Mouse (Mus musculus): ENCODE measurements around the gene 1810043G02Rik. TPM values are rescaled to one million over a fixed set of nuclear protein-coding genes. Genes with fewer than 3 reads are reported as not detected.

The 1810043G02Rik gene
- total RNA-seq, 2 experiments from 2014 or later: 7.4 to 8.8 TPM

Other genes starting within 250 kb of the 1810043G02Rik start
- not detected in 2 replicates for gene Gm18596, start 235.9 kb upstream of the 1810043G02Rik start, total RNA-seq (2014; fragmentation: Nextera tagmentation)
- not detected in 2 replicates for gene Gm18596, start 235.9 kb upstream of the 1810043G02Rik start, total RNA-seq (2017)
- gene Gm9736, start 227.2 kb upstream of the 1810043G02Rik start, total RNA-seq (2014; fragmentation: Nextera tagmentation): not detected in 2 replicates
- gene Gm9736, start 227.2 kb upstream of the 1810043G02Rik start, total RNA-seq (2017): not detected in 2 replicates
- gene Gm3233, start 218.8 kb upstream of the 1810043G02Rik start, total RNA-seq (2014; fragmentation: Nextera tagmentation): not detected in 2 replicates
- not detected in 2 replicates for gene Gm3233, start 218.8 kb upstream of the 1810043G02Rik start, total RNA-seq (2017)
- gene Gm3238, start 207.2 kb upstream of the 1810043G02Rik start, total RNA-seq (2014; fragmentation: Nextera tagmentation): not detected in 2 replicates
- gene Gm3238, start 207.2 kb upstream of the 1810043G02Rik start, total RNA-seq (2017): not detected in 2 replicates
- gene Gm7138, start 201.6 kb upstream of the 1810043G02Rik start, total RNA-seq (2014; fragmentation: Nextera tagmentation): not detected in 2 replicates
- not detected in 2 replicates for gene Gm7138, start 201.6 kb upstream of the 1810043G02Rik start, total RNA-seq (2017)
- gene Gm3250, start 196.0 kb upstream of the 1810043G02Rik start, total RNA-seq (2014; fragmentation: Nextera tagmentation): not detected in 2 replicates
- not detected in 2 replicates for gene Gm3250, start 196.0 kb upstream of the 1810043G02Rik start, total RNA-seq (2017)
- not detected in 2 replicates for gene Gm7137, start 190.3 kb upstream of the 1810043G02Rik start, total RNA-seq (2014; fragmentation: Nextera tagmentation)
- gene Gm7137, start 190.3 kb upstream of the 1810043G02Rik start, total RNA-seq (2017): not detected in 2 replicates
- gene Gm9639, start 183.4 kb upstream of the 1810043G02Rik start, total RNA-seq (2014; fragmentation: Nextera tagmentation): not detected in 2 replicates
- not detected in 2 replicates for gene Gm9639, start 183.4 kb upstream of the 1810043G02Rik start, total RNA-seq (2017)
- not detected in 2 replicates for gene Gm19668, start 179.4 kb upstream of the 1810043G02Rik start, total RNA-seq (2014; fragmentation: Nextera tagmentation)
- not detected in 2 replicates for gene Gm19668, start 179.4 kb upstream of the 1810043G02Rik start, total RNA-seq (2017)
- gene Gm9507, start 166.7 kb upstream of the 1810043G02Rik start, total RNA-seq (2014; fragmentation: Nextera tagmentation): not detected in 2 replicates
- not detected in 2 replicates for gene Gm9507, start 166.7 kb upstream of the 1810043G02Rik start, total RNA-seq (2017)
- gene Gm2696, start 163.8 kb upstream of the 1810043G02Rik start, total RNA-seq (2014; fragmentation: Nextera tagmentation): not detected in 2 replicates
- gene Gm2696, start 163.8 kb upstream of the 1810043G02Rik start, total RNA-seq (2017): not detected in 2 replicates
- gene Krtap10-4, start 151.4 kb upstream of the 1810043G02Rik start, total RNA-seq (2014; fragmentation: Nextera tagmentation): not detected in 2 replicates
- not detected in 2 replicates for gene Krtap10-4, start 151.4 kb upstream of the 1810043G02Rik start, total RNA-seq (2017)
- 0.75 TPM in 1 of 2 replicates, not detected in the other for gene Krtap10-10, start 142.6 kb upstream of the 1810043G02Rik start, total RNA-seq (2014; fragmentation: Nextera tagmentation)
- not detected in 2 replicates for gene Krtap10-10, start 142.6 kb upstream of the 1810043G02Rik start, total RNA-seq (2017)
- not detected in 2 replicates for gene Gm36176, start 131.7 kb upstream of the 1810043G02Rik start, total RNA-seq (2014; fragmentation: Nextera tagmentation)
- gene Gm36176, start 131.7 kb upstream of the 1810043G02Rik start, total RNA-seq (2017): not detected in 2 replicates
- gene Gm10318, start 125.7 kb upstream of the 1810043G02Rik start, total RNA-seq (2014; fragmentation: Nextera tagmentation): not detected in 2 replicates
- not detected in 2 replicates for gene Gm10318, start 125.7 kb upstream of the 1810043G02Rik start, total RNA-seq (2017)
- not detected in 2 replicates for gene Gm3285, start 116.5 kb upstream of the 1810043G02Rik start, total RNA-seq (2014; fragmentation: Nextera tagmentation)
- gene Gm3285, start 116.5 kb upstream of the 1810043G02Rik start, total RNA-seq (2017): not detected in 2 replicates
- not detected in 2 replicates for gene Lrrc3, start 76.0 kb upstream of the 1810043G02Rik start, total RNA-seq (2014; fragmentation: Nextera tagmentation)
- gene Lrrc3, start 76.0 kb upstream of the 1810043G02Rik start, total RNA-seq (2017): not detected in 2 replicates
- 1.9 and 9.1 TPM in 2 replicates for gene Trpm2, start 8.0 kb upstream of the 1810043G02Rik start, total RNA-seq (2014; fragmentation: Nextera tagmentation)
- 1.9 and 3.6 TPM in 2 replicates for gene Trpm2, start 8.0 kb upstream of the 1810043G02Rik start, total RNA-seq (2017)
- 30.6 and 39.4 TPM in 2 replicates for gene Pfkl, start 31.6 kb downstream of the 1810043G02Rik start, total RNA-seq (2014; fragmentation: Nextera tagmentation)
- gene Pfkl, start 31.6 kb downstream of the 1810043G02Rik start, total RNA-seq (2017): 39.6 and 43.5 TPM in 2 replicates
- 0.45 TPM in 1 of 2 replicates, not detected in the other for gene Dnmt3l, start 63.4 kb downstream of the 1810043G02Rik start, total RNA-seq (2014; fragmentation: Nextera tagmentation)
- gene Dnmt3l, start 63.4 kb downstream of the 1810043G02Rik start, total RNA-seq (2017): 0.67 and 1.6 TPM in 2 replicates
- 1.0 TPM in 1 of 2 replicates, not detected in the other for gene Aire, start 65.1 kb downstream of the 1810043G02Rik start, total RNA-seq (2014; fragmentation: Nextera tagmentation)
- gene Aire, start 65.1 kb downstream of the 1810043G02Rik start, total RNA-seq (2017): not detected in 2 replicates
- gene Icosl, start 90.8 kb downstream of the 1810043G02Rik start, total RNA-seq (2014; fragmentation: Nextera tagmentation): 7.4 and 8.5 TPM in 2 replicates
- 0.57 and 2.9 TPM in 2 replicates for gene Icosl, start 90.8 kb downstream of the 1810043G02Rik start, total RNA-seq (2017)
- 44.6 and 52.8 TPM in 2 replicates for gene D10Jhu81e, start 191.3 kb downstream of the 1810043G02Rik start, total RNA-seq (2014; fragmentation: Nextera tagmentation)
- 76.3 and 84.9 TPM in 2 replicates for gene D10Jhu81e, start 191.3 kb downstream of the 1810043G02Rik start, total RNA-seq (2017)
- 17.2 and 17.9 TPM in 2 replicates for gene Pwp2, start 206.6 kb downstream of the 1810043G02Rik start, total RNA-seq (2014; fragmentation: Nextera tagmentation)
- 22.9 and 27.0 TPM in 2 replicates for gene Pwp2, start 206.6 kb downstream of the 1810043G02Rik start, total RNA-seq (2017)

All from granulocyte monocyte progenitor cell, adult 5-6 weeks (primary cell).